Mouse (Mus musculus): Measurements from ENCODE around the gene Ankrd55. TPM values are rescaled to one million over a fixed set of nuclear protein-coding genes. Genes with fewer than 3 reads are reported as not detected.

The Ankrd55 gene
- polyA plus RNA-seq (2017; shearing (Covaris generic)) = 1.1 TPM

GRCm38 (mm10) chr13:112288225-112289178 lies at the start of gene Ankrd55:
TSS of gene Ankrd55 (plus strand) at chr13:112288451.

Other genes starting within 250 kb of the Ankrd55 start
- gene Il6st, start 175.6 kb downstream of the Ankrd55 start, polyA plus RNA-seq (2017; shearing (Covaris generic)) = 108 TPM

All from effector memory CD4-positive, alpha-beta T cell, adult 5 months (primary cell).